Mouse (Mus musculus): ENCODE measurements around the gene Fign.

Fign gene

GRCm38 (mm10) chr2:64048142-64048541 lies 49.7 kb downstream of the Fign start:
- no peak for DNase-seq

GRCm38 (mm10) chr2:64043099-64043498 lies 54.7 kb downstream of the Fign start:
- peak; percentile 44 for DNase-seq

GRCm38 (mm10) chr2:64035393-64035792 lies 62.4 kb downstream of the Fign start:
- DNase-seq: no peak

- no peak for DNase-seq
Measured at GRCm38 (mm10) chr2:64033871-64034270, 64.0 kb downstream of the Fign start.

GRCm38 (mm10) chr2:64025961-64026360 lies 71.9 kb downstream of the Fign start:
- no peak for DNase-seq

GRCm38 (mm10) chr2:63994304-63995023 lies 103.4 kb downstream of the Fign start:
- no peak for DNase-seq

- no peak for DNase-seq
Measured at GRCm38 (mm10) chr2:63985426-63985825, 112.4 kb downstream of the Fign start.

- DNase-seq: no peak
Measured at GRCm38 (mm10) chr2:63982351-63982751, 115.5 kb downstream of the Fign start.

GRCm38 (mm10) chr2:63981449-63981848 lies 116.4 kb downstream of the Fign start:
- DNase-seq: no peak

GRCm38 (mm10) chr2:63969633-63970032 lies 128.2 kb downstream of the Fign start:
- no peak for DNase-seq

GRCm38 (mm10) chr2:63931041-63931440 lies 166.8 kb downstream of the Fign start:
- DNase-seq: no peak

GRCm38 (mm10) chr2:63926481-63927097 lies 171.2 kb downstream of the Fign start:
- no peak for DNase-seq

GRCm38 (mm10) chr2:63925721-63926235 lies 172.1 kb downstream of the Fign start:
- peak; percentile 11 for DNase-seq
